Mouse (Mus musculus) hindbrain, embryonic 14.5 days (tissue): ENCODE data around the gene Mettl24. TPM values are rescaled to one million over a fixed set of nuclear protein-coding genes. Genes with fewer than 3 reads are reported as not detected.

ENCODE experiments used
- ATAC-seq: fragments of 200-750 bp; cut with Nextera tagmentation; 2 replicates; pipeline ENCODE4 v1.8.0; 2017; ENCODE audit warnings: moderate number of reproducible peaks, mild to moderate bottlenecking, moderate TSS enrichment, moderate library complexity; ENCODE audit not compliant: low FRiP score
- DNase-seq: peaks from one replicate; pipeline ENCODE4 v3.0.0-alpha.2; 2015; ENCODE audit warnings: low spot score
- H3K27ac ChIP-seq: fragments of 300-500 bp; sonication (generic); 2 replicates; pipeline ENCODE4 v1.5.1; 2014; ENCODE audit warnings: mild to moderate bottlenecking, moderate library complexity
- H3K27me3 ChIP-seq: fragments of 300-500 bp; sonication (generic); 2 replicates; pipeline ENCODE4 v1.6.1; 2014; ENCODE audit warnings: mild to moderate bottlenecking, low read length, mixed read lengths; ENCODE audit not compliant: control insufficient read depth, insufficient read depth
- H3K36me3 ChIP-seq: fragments of 300-500 bp; sonication (generic); replicated peaks from 2 replicates; pipeline ENCODE4 v1.6.1; 2014; ENCODE audit not compliant: control insufficient read depth, insufficient read depth
- H3K4me1 ChIP-seq: fragments of 300-500 bp; sonication (generic); replicated peaks from 2 replicates; pipeline ENCODE4 v1.6.1; 2014; ENCODE audit warnings: antibody characterized with exemption, low read length, mixed read lengths; ENCODE audit not compliant: control insufficient read depth, insufficient read depth
- H3K4me2 ChIP-seq: fragments of 300-500 bp; sonication (generic); replicated peaks from 2 replicates; pipeline ENCODE4 v1.6.1; 2014; ENCODE audit warnings: mild to moderate bottlenecking, moderate library complexity
- H3K4me3 ChIP-seq: fragments of 300-500 bp; sonication (generic); replicated peaks from 2 replicates; pipeline ENCODE4 v1.5.1; 2014; ENCODE audit warnings: mild to moderate bottlenecking, low read length
- H3K9ac ChIP-seq: fragments of 300-500 bp; sonication (generic); 2 replicates; pipeline ENCODE4 v1.6.1; 2014
- H3K9me3 ChIP-seq: fragments of 300-500 bp; sonication (generic); 2 replicates; pipeline ENCODE4 v1.6.1; 2016; ENCODE audit warnings: low read length; ENCODE audit not compliant: control insufficient read depth
- WGBS: fragments of 180-500 bp; shearing (Covaris S2); extraction: QIAGEN DNeasy Blood & Tissue Kit; methylation state at CpG from one replicate; pipeline ENCODE4 v1.1.7; 2014; 5-methylcytosine and 5-hydroxymethylcytosine counted together
- polyA plus RNA-seq: library from polyadenylated mRNA; unstranded; fragments of >200 nt; fragmentation: Nextera tagmentation; extraction: Ambion mirVana; gene quantifications from 2 replicates; pipeline ENCODE4 v1.2.1, GENCODE M21; 2014

Gene Mettl24
- polyA plus RNA-seq, 1 experiment from 2014 or later, result 0.33 TPM

GRCm38 (mm10) chr10:40762624-40763023 lies 79.5 kb downstream of the Mettl24 start:
- DNase-seq (peak; percentile 28), ATAC-seq (peak; percentile 80; the same call in 1 of the 2 replicates)
- H3K9ac ChIP-seq, result no peak overlapping the region
- H3K9me3 ChIP-seq, result no peaks in the 10 kb centered on the region
- H3K27ac ChIP-seq, result peak overlapping the region; percentile 20; the same call in 1 of the 2 replicates
- no peaks in the 10 kb centered on the region for H3K36me3 ChIP-seq
- H3K4me3 ChIP-seq, result no peak overlapping the region
- no peaks in the 10 kb centered on the region; the same call in 1 of the 2 replicates for H3K4me1 ChIP-seq
- H3K4me2 ChIP-seq, result no peak overlapping the region
- H3K27me3 ChIP-seq, result no peaks in the 10 kb centered on the region
- WGBS, result 52% methylated on average over 6 of the region's 6 CpGs

GRCm38 (mm10) chr10:40763084-40763720 lies 80.1 kb downstream of the Mettl24 start:
- ATAC-seq (no peak), DNase-seq (no peak)
- Histone ChIP-seq H3K4me1 (no peaks in the 10 kb centered on the region; the same call in 1 of the 2 replicates), H3K4me3 (no peak overlapping the region), H3K4me2 (no peak overlapping the region), H3K9ac (no peak overlapping the region), H3K27ac (peak overlapping the region; percentile 20; the same call in 1 of the 2 replicates), H3K27me3 (no peaks in the 10 kb centered on the region), H3K36me3 (no peaks in the 10 kb centered on the region), H3K9me3 (no peaks in the 10 kb centered on the region)
- WGBS, result 63% methylated on average over 5 of the region's 5 CpGs

GRCm38 (mm10) chr10:40772266-40772665 lies 89.2 kb downstream of the Mettl24 start:
- DNase-seq, result peak; percentile 36
- no peaks in the 10 kb centered on the region for H3K36me3 ChIP-seq
- H3K27me3 ChIP-seq, result no peaks in the 10 kb centered on the region
- ATAC-seq, result peak; percentile 88
- 0 out of 2 replicates have a peak overlapping the region, but pooled peaks have one; percentile 57 for H3K27ac ChIP-seq
- no peaks in the 10 kb centered on the region for H3K9me3 ChIP-seq
- WGBS, result 27% methylated on average over 4 of the region's 4 CpGs
- no peak overlapping the region for H3K4me2 ChIP-seq
- H3K4me3 ChIP-seq, result no peak overlapping the region
- H3K9ac ChIP-seq, result no peak overlapping the region
- 0 out of 2 replicates have a peak, but pooled peaks cover 2% of the 10 kb centered on the region for H3K4me1 ChIP-seq

GRCm38 (mm10) chr10:40775151-40775550 lies 92.1 kb downstream of the Mettl24 start:
- no peak overlapping the region for H3K4me3 ChIP-seq
- no peak for ATAC-seq
- no peaks in the 10 kb centered on the region for H3K36me3 ChIP-seq
- H3K9me3 ChIP-seq, result no peaks in the 10 kb centered on the region
- H3K27me3 ChIP-seq, result no peaks in the 10 kb centered on the region
- no peak overlapping the region for H3K9ac ChIP-seq
- no peak overlapping the region for H3K27ac ChIP-seq
- no peak overlapping the region for H3K4me2 ChIP-seq
- WGBS, result 38% methylated on average over 11 of the region's 11 CpGs
- no peak for DNase-seq
- H3K4me1 ChIP-seq, result 0 out of 2 replicates have a peak, but pooled peaks cover 2% of the 10 kb centered on the region

- 70% methylated on average over 4 of the region's 4 CpGs for WGBS
- DNase-seq, result no peak
- Histone ChIP-seq H3K4me1 (0 out of 2 replicates have a peak, but pooled peaks cover 2% of the 10 kb centered on the region), H3K27me3 (no peaks in the 10 kb centered on the region), H3K9me3 (no peaks in the 10 kb centered on the region), H3K9ac (no peak overlapping the region), H3K4me2 (no peak overlapping the region), H3K27ac (no peak overlapping the region), H3K36me3 (no peaks in the 10 kb centered on the region), H3K4me3 (no peak overlapping the region)
- ATAC-seq, result no peak
Observed at GRCm38 (mm10) chr10:40775655-40776054, 92.6 kb downstream of the Mettl24 start.

GRCm38 (mm10) chr10:40777171-40777570 lies 94.1 kb downstream of the Mettl24 start:
- DNase-seq (no peak), ATAC-seq (no peak)
- Histone ChIP-seq H3K27me3 (no peaks in the 10 kb centered on the region), H3K9me3 (no peaks in the 10 kb centered on the region), H3K4me1 (0 out of 2 replicates have a peak, but pooled peaks cover 2% of the 10 kb centered on the region), H3K4me3 (no peak overlapping the region), H3K27ac (no peak overlapping the region), H3K9ac (no peak overlapping the region), H3K4me2 (no peak overlapping the region), H3K36me3 (no peaks in the 10 kb centered on the region)
- WGBS, result 72% methylated on average over 2 of the region's 2 CpGs

- Histone ChIP-seq H3K27ac (no peak overlapping the region), H3K9ac (no peak overlapping the region), H3K4me2 (no peak overlapping the region), H3K4me1 (no peaks in the 10 kb centered on the region), H3K27me3 (no peaks in the 10 kb centered on the region), H3K9me3 (no peaks in the 10 kb centered on the region), H3K4me3 (no peak overlapping the region), H3K36me3 (no peaks in the 10 kb centered on the region)
- DNase-seq, result no peak
- no peak for ATAC-seq
- 61% methylated on average over 4 of the region's 4 CpGs for WGBS
Observed at GRCm38 (mm10) chr10:40778472-40778871, 95.4 kb downstream of the Mettl24 start.

- Histone ChIP-seq H3K9ac (no peak overlapping the region), H3K27me3 (no peaks in the 10 kb centered on the region), H3K36me3 (no peaks in the 10 kb centered on the region), H3K27ac (no peak overlapping the region), H3K4me1 (no peaks in the 10 kb centered on the region), H3K4me3 (no peak overlapping the region), H3K9me3 (0 out of 2 replicates have a peak, but pooled peaks cover 11% of the 10 kb centered on the region), H3K4me2 (no peak overlapping the region)
- DNase-seq (no peak), ATAC-seq (no peak)
- 80% methylated on average over 3 of the region's 3 CpGs for WGBS
Observed at GRCm38 (mm10) chr10:40790406-40790805, 107.3 kb downstream of the Mettl24 start.

GRCm38 (mm10) chr10:40792115-40792514 lies 109.0 kb downstream of the Mettl24 start:
- Histone ChIP-seq H3K4me3 (no peak overlapping the region), H3K4me2 (no peak overlapping the region), H3K36me3 (no peaks in the 10 kb centered on the region), H3K9me3 (0 out of 2 replicates have a peak, but pooled peaks cover 2% of the 10 kb centered on the region), H3K4me1 (no peaks in the 10 kb centered on the region), H3K27ac (no peak overlapping the region), H3K9ac (no peak overlapping the region), H3K27me3 (no peaks in the 10 kb centered on the region)
- ATAC-seq (no peak), DNase-seq (no peak)
- WGBS, result 76% methylated on average over 3 of the region's 3 CpGs
